Mouse (Mus musculus) heart, embryonic 14.5 days (tissue): ENCODE results near the gene Pkdcc. TPM values are rescaled to one million over a fixed set of nuclear protein-coding genes. Genes with fewer than 3 reads are reported as not detected.

Experiments used
- ATAC-seq: fragments of 200-750 bp; cut with Nextera tagmentation; 2 replicates; pipeline ENCODE4 v1.8.0; 2017; ENCODE audit warnings: low read depth, moderate TSS enrichment; ENCODE audit not compliant: insufficient number of reproducible peaks, insufficient read depth, low FRiP score
- H3K27ac ChIP-seq, 2 experiments: fragments of 200-500 bp in 1 of 2; fragments of 300-500 bp in 1 of 2; sonication (generic) in 1 of 2; replicated peaks in 1 of 2; 2 replicates each; pipeline ENCODE4 v1.5.1; 2012 to 2014; ENCODE audit warnings: low read depth in 2 of 2, low read length in 2 of 2, control low read depth in 1 of 2, mild to moderate bottlenecking in 1 of 2, mixed read lengths in 1 of 2; ENCODE audit not compliant: control insufficient read depth in 1 of 2, insufficient read depth in 1 of 2
- H3K27me3 ChIP-seq: fragments of 300-500 bp; sonication (generic); 2 replicates; pipeline ENCODE4 v1.6.1; 2014; ENCODE audit warnings: mild to moderate bottlenecking, low read length, control low read depth; ENCODE audit not compliant: control insufficient read depth, insufficient read depth
- H3K36me3 ChIP-seq: fragments of 300-500 bp; sonication (generic); 2 replicates; pipeline ENCODE4 v1.6.1; 2014; ENCODE audit warnings: mild to moderate bottlenecking, control low read depth, low read length, mixed read lengths; ENCODE audit not compliant: control insufficient read depth, insufficient read depth
- H3K4me1 ChIP-seq, 2 experiments: fragments of 200-500 bp in 1 of 2; fragments of 300-500 bp in 1 of 2; sonication (generic) in 1 of 2; 2 replicates each; pipeline ENCODE4 v1.6.1; 2012 to 2014; ENCODE audit warnings: low read length in 2 of 2, control low read depth in 1 of 2, mixed read lengths in 1 of 2; ENCODE audit not compliant: control insufficient read depth in 2 of 2, insufficient read depth in 2 of 2
- H3K4me2 ChIP-seq: fragments of 300-500 bp; sonication (generic); 2 replicates; pipeline ENCODE4 v1.6.1; 2014; ENCODE audit warnings: mild to moderate bottlenecking, low read length
- H3K4me3 ChIP-seq, 2 experiments: fragments of 200-500 bp in 1 of 2; fragments of 300-500 bp in 1 of 2; sonication (generic) in 1 of 2; 2 replicates each; pipeline ENCODE4 v1.5.1; 2012 to 2014; ENCODE audit warnings: low read length in 2 of 2, mild to moderate bottlenecking in 2 of 2, control low read depth in 1 of 2, low read depth in 1 of 2, moderate library complexity in 1 of 2; ENCODE audit not compliant: control insufficient read depth in 1 of 2, insufficient read depth in 1 of 2
- H3K9ac ChIP-seq: fragments of 300-500 bp; sonication (generic); 2 replicates; pipeline ENCODE4 v1.6.1; 2014; ENCODE audit warnings: mild to moderate bottlenecking, low read length
- H3K9me3 ChIP-seq: fragments of 300-500 bp; sonication (generic); 2 replicates; pipeline ENCODE4 v1.6.1; 2016; ENCODE audit warnings: low read length, control low read depth; ENCODE audit not compliant: control insufficient read depth
- WGBS: fragments of 180-500 bp; shearing (Covaris S2); extraction: QIAGEN DNeasy Blood & Tissue Kit; methylation state at CpG from one replicate; pipeline ENCODE4 v1.1.7; 2014; 5-methylcytosine and 5-hydroxymethylcytosine counted together
- polyA plus RNA-seq: library from polyadenylated mRNA; unstranded; fragments of >200 nt; fragmentation: Nextera tagmentation; extraction: Ambion mirVana; gene quantifications from 2 replicates; pipeline ENCODE4 v1.2.1, GENCODE M21; 2014

Pkdcc gene
- polyA plus RNA-seq, 1 experiment from 2014 or later, result 20.2 TPM

- WGBS, result 82% methylated on average over 5 of the region's 5 CpGs
- H3K9me3 ChIP-seq, result no peaks in the 10 kb centered on the region
- no peak for ATAC-seq
- H3K4me3 ChIP-seq, result no peak overlapping the region
- H3K27ac ChIP-seq, result no peak overlapping the region
- no peak overlapping the region for H3K4me2 ChIP-seq
- H3K27me3 ChIP-seq, result no peaks in the 10 kb centered on the region
- H3K4me1 ChIP-seq, result peaks cover 28 to 30% of the 10 kb centered on the region in 2 experiments
- H3K36me3 ChIP-seq, result no peaks in the 10 kb centered on the region
- no peak overlapping the region for H3K9ac ChIP-seq
Observed at GRCm38 (mm10) chr17:83200469-83200868, 14.6 kb upstream of the Pkdcc start.

GRCm38 (mm10) chr17:83201257-83201656 is 13.8 kb upstream of the Pkdcc start:
- no peaks in the 10 kb centered on the region for H3K27me3 ChIP-seq
- H3K36me3 ChIP-seq, result no peaks in the 10 kb centered on the region
- no peak overlapping the region for H3K9ac ChIP-seq
- no peak overlapping the region for H3K4me3 ChIP-seq
- ATAC-seq, result no peak
- H3K9me3 ChIP-seq, result no peaks in the 10 kb centered on the region
- no peak overlapping the region for H3K4me2 ChIP-seq
- no peak overlapping the region for H3K27ac ChIP-seq
- H3K4me1 ChIP-seq, result peaks cover 28 to 30% of the 10 kb centered on the region in 2 experiments
- 28% methylated on average over 6 of the region's 6 CpGs for WGBS

- H3K4me2 ChIP-seq, result no peak overlapping the region
- whole genome bisulfite sequencing, result 72% methylated on average over 8 of the region's 8 CpGs
- H3K36me3 ChIP-seq, result no peaks in the 10 kb centered on the region
- ATAC-seq, result no peak
- no peak overlapping the region for H3K27ac ChIP-seq
- H3K9me3 ChIP-seq, result no peaks in the 10 kb centered on the region
- H3K4me3 ChIP-seq, result no peak overlapping the region
- no peak overlapping the region for H3K9ac ChIP-seq
- no peaks in the 10 kb centered on the region for H3K27me3 ChIP-seq
- H3K4me1 ChIP-seq, result peaks cover 12 to 19% of the 10 kb centered on the region in 2 experiments
Observed at GRCm38 (mm10) chr17:83203692-83204383, 11.3 kb upstream of the Pkdcc start.

- peaks cover 0 to 2% of the 10 kb centered on the region in 2 experiments; a peak in 1 of 4 replicates for H3K4me1 ChIP-seq
- no peak overlapping the region for H3K9ac ChIP-seq
- H3K4me3 ChIP-seq, result no peak overlapping the region
- no peak overlapping the region for H3K4me2 ChIP-seq
- H3K9me3 ChIP-seq, result no peaks in the 10 kb centered on the region
- H3K27ac ChIP-seq, result no peak overlapping the region
- H3K36me3 ChIP-seq, result no peaks in the 10 kb centered on the region; the same call in 1 of the 2 replicates
- ATAC-seq, result no peak
- 91% methylated on average over 3 of the region's 3 CpGs for WGBS
- no peaks in the 10 kb centered on the region for H3K27me3 ChIP-seq
Observed at GRCm38 (mm10) chr17:83207296-83207695, 7.8 kb upstream of the Pkdcc start.

GRCm38 (mm10) chr17:83208455-83208854 is 6.6 kb upstream of the Pkdcc start:
- H3K27ac ChIP-seq, result no peak overlapping the region
- H3K9ac ChIP-seq, result no peak overlapping the region
- ATAC-seq, result no peak
- no peak overlapping the region for H3K4me2 ChIP-seq
- H3K36me3 ChIP-seq, result no peaks in the 10 kb centered on the region; the same call in 1 of the 2 replicates
- H3K4me1 ChIP-seq, result peaks cover 3 to 4% of the 10 kb centered on the region in 2 experiments; a peak in 3 of 4 replicates
- WGBS, result 58% methylated on average over 2 of the region's 2 CpGs
- no peaks in the 10 kb centered on the region for H3K9me3 ChIP-seq
- no peak overlapping the region for H3K4me3 ChIP-seq
- H3K27me3 ChIP-seq, result no peaks in the 10 kb centered on the region

GRCm38 (mm10) chr17:83210531-83210930 is 4.6 kb upstream of the Pkdcc start:
- Histone ChIP-seq H3K4me3 (no peak overlapping the region), H3K9me3 (no peaks in the 10 kb centered on the region), H3K4me1 (peaks cover 13% of the 10 kb centered on the region in 2 experiments; a peak in 3 of 4 replicates), H3K36me3 (no peaks in the 10 kb centered on the region; the same call in 1 of the 2 replicates), H3K9ac (no peak overlapping the region), H3K4me2 (no peak overlapping the region), H3K27ac (no peak overlapping the region), H3K27me3 (no peaks in the 10 kb centered on the region)
- no peak for ATAC-seq
- 58% methylated on average over 5 of the region's 5 CpGs for WGBS

- Histone ChIP-seq H3K9ac (no peak overlapping the region), H3K4me1 (peaks cover 13% of the 10 kb centered on the region in 2 experiments; a peak in 3 of 4 replicates), H3K27ac (no peak overlapping the region), H3K27me3 (no peaks in the 10 kb centered on the region), H3K4me2 (no peak overlapping the region), H3K36me3 (no peaks in the 10 kb centered on the region; the same call in 1 of the 2 replicates), H3K9me3 (no peaks in the 10 kb centered on the region), H3K4me3 (no peak overlapping the region)
- 93% methylated on average over 10 of the region's 10 CpGs for WGBS
- ATAC-seq, result no peak
Observed at GRCm38 (mm10) chr17:83211196-83211595, 3.9 kb upstream of the Pkdcc start.
